Mouse (Mus musculus): ENCODE results near the gene Tsc22d3.

DNA sequence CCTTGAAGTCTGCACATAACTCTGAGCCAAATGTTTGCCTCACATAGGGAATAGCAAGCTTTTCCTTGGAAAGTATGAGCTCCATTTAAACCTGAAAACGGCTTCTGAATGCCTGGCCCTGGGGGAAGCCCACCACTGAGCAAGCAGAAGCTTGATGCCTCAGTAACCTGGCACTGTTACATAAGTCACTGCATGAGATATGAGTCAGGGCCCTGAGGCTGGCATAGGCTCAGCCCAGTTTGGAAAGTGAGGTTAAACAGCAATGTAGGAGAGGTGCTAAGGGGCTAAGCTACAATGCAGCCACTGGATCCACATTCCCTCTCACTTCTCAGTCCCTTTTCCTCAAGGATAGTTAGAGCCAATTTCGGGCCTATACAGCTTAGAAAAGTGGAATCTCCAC lies 10.3 kb downstream of the Tsc22d3 start:
- TF ChIP-seq CTCF (IDR thresholded peaks at IDR 0.05; ENCODE audit: low read depth) (no peak), EP300 (IDR thresholded peaks at IDR 0.05; ENCODE audit: low read depth) (no peak)

Measured in liver, postnatal 0 days (tissue).